Mouse (Mus musculus): ENCODE results near the gene Megf8.

GRCm38 (mm10) chr7:25284766-25285165 is 32.2 kb upstream of the Megf8 start:
- TF ChIP-seq POLR2A (IDR thresholded peaks at IDR 0.05; ENCODE audit: borderline replicate concordance, extremely low read depth, insufficient read depth, insufficient read length, poor library complexity, severe bottlenecking) (no peak), CTCF (IDR thresholded peaks at IDR 0.05; ENCODE audit: borderline replicate concordance, extremely low read depth, insufficient read depth, insufficient read length) (no peak)

All from brain, embryonic 14.5 days (tissue).